ENCODE assay signal across 10 mouse cellular contexts in the genomic region with DNA sequence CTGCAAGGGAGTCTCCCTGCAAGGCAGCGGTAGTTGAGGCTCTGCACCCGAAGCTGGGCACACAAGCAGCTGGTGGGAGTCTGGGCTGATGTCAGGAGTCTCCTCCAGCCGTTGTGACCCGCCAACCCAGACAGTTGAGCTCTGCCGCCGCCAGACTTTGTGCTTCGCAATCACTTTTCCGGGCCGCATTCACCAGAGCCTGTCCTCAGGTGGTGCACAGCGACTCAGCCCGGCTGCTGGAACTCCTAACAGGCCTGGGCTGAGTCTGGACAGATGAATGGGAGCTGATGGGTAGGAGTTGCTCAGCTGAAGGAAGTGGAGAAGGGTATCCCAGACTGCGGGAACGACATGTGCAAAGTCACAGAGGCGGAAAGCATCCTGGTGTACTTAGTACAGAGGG. TPM values are rescaled to one million over a fixed set of nuclear protein-coding genes. Genes with fewer than 3 reads are reported as not detected.
DNase-seq lines count a peak whose midpoint lies in the region; ATAC-seq and TF ChIP-seq lines count a peak whose summit lies in the region.
"Had no signal": no experiment of that assay in that cellular context is flagged by ENCODE, and none has a peak within 500 bp of the region (broad histone marks: within the 10 kb centered on the region; RNA-seq: fewer than 3 reads in every experiment).

No protein-coding gene starts in this region.

- peak; percentile 45 for DNase-seq in R1 (ENCODE audit: low read depth, low spot score)
- peak; percentile 42 for DNase-seq in midbrain, embryonic 14.5 days
- no peak for DNase-seq in right cerebral cortex, adult 18-20 months
- DNase-seq in Muller cell, postnatal 12 days (ENCODE audit: inconsistent ontology term), result no peak
- no peak for DNase-seq in natural killer cell, adult 2 months (ENCODE audit: low spot score in 2 of 2)

- no peak for TF ChIP-seq CTCF in intestine, postnatal 0 days (IDR thresholded peaks at IDR 0.05; ENCODE audit: low read depth)

- H3K9me3 ChIP-seq in intestine, postnatal 0 days (ENCODE audit: control insufficient read depth), result no peaks in the 10 kb centered on the region
- H3K9me3 ChIP-seq in intestine, embryonic 15.5 days, result no peaks in the 10 kb centered on the region
- H3K9me3 ChIP-seq in forebrain, embryonic 15.5 days, result no peaks in the 10 kb centered on the region
- H3K9me3 ChIP-seq in midbrain, embryonic 14.5 days (ENCODE audit: control insufficient read depth, low read length), result no peaks in the 10 kb centered on the region
- H3K9me3 ChIP-seq: G1E had no signal

- no peak for ATAC-seq in intestine, postnatal 0 days
- ATAC-seq in intestine, embryonic 15.5 days, result no peak
- peak; percentile 12 for ATAC-seq in forebrain, embryonic 15.5 days (replicated peaks)
- no peak for ATAC-seq in midbrain, embryonic 14.5 days (ENCODE audit: low FRiP score, low TSS enrichment)

- peaks cover 55% of the 10 kb centered on the region for H3K27me3 ChIP-seq in intestine, postnatal 0 days (replicated peaks; ENCODE audit: control insufficient read depth, insufficient read depth, low read length)
- peaks cover 72% of the 10 kb centered on the region for H3K27me3 ChIP-seq in intestine, embryonic 15.5 days (replicated peaks)
- peaks cover 15% of the 10 kb centered on the region for H3K27me3 ChIP-seq in forebrain, embryonic 15.5 days
- peaks cover 34% of the 10 kb centered on the region for H3K27me3 ChIP-seq in midbrain, embryonic 14.5 days (ENCODE audit: control insufficient read depth, insufficient read depth, low read length)

- H3K4me1 ChIP-seq in intestine, postnatal 0 days (replicated peaks; ENCODE audit: control insufficient read depth, insufficient read depth, low read length), result no peaks in the 10 kb centered on the region
- H3K4me1 ChIP-seq in intestine, embryonic 15.5 days (replicated peaks), result peaks cover 15% of the 10 kb centered on the region; the same call in 1 of the 2 replicates
- peaks cover 48% of the 10 kb centered on the region for H3K4me1 ChIP-seq in forebrain, embryonic 15.5 days
- H3K4me1 ChIP-seq in midbrain, embryonic 14.5 days (ENCODE audit: control insufficient read depth, insufficient read depth, low read length), result peaks cover 9% of the 10 kb centered on the region; the same call in 1 of the 2 replicates

- no peaks in the 10 kb centered on the region for H3K36me3 ChIP-seq in intestine, postnatal 0 days (ENCODE audit: control insufficient read depth, insufficient read depth)
- H3K36me3 ChIP-seq in intestine, embryonic 15.5 days, result no peaks in the 10 kb centered on the region
- no peaks in the 10 kb centered on the region for H3K36me3 ChIP-seq in forebrain, embryonic 15.5 days
- H3K36me3 ChIP-seq in midbrain, embryonic 14.5 days (ENCODE audit: control insufficient read depth, insufficient read depth, low read length), result no peaks in the 10 kb centered on the region
- H3K36me3 ChIP-seq: G1E had no signal

- whole genome bisulfite sequencing in intestine, postnatal 0 days, result 9% methylated on average over 14 of the region's 14 CpGs
- 9% methylated on average over 14 of the region's 14 CpGs for WGBS in intestine, embryonic 15.5 days
- WGBS in forebrain, embryonic 15.5 days, result 6% methylated on average over 14 of the region's 14 CpGs
- 6% methylated on average over 14 of the region's 14 CpGs for WGBS in midbrain, embryonic 14.5 days

- no peak overlapping the region for H3K27ac ChIP-seq in intestine, postnatal 0 days (ENCODE audit: low read depth, low read length)
- no peak overlapping the region for H3K27ac ChIP-seq in intestine, embryonic 15.5 days
- H3K27ac ChIP-seq in forebrain, embryonic 15.5 days (replicated peaks), result no peak overlapping the region
- no peak overlapping the region for H3K27ac ChIP-seq in midbrain, embryonic 14.5 days (replicated peaks; ENCODE audit: low read depth, low read length)
- H3K27ac ChIP-seq: macrophage had no signal

- H3K4me2 ChIP-seq in intestine, postnatal 0 days (replicated peaks; ENCODE audit: low read depth), result peak overlapping the region; percentile 48; the same call in 1 of the 2 replicates
- no peak overlapping the region for H3K4me2 ChIP-seq in intestine, embryonic 15.5 days (replicated peaks)
- peak overlapping the region; percentile 90 for H3K4me2 ChIP-seq in forebrain, embryonic 15.5 days (replicated peaks)
- peak overlapping the region; percentile 30 for H3K4me2 ChIP-seq in midbrain, embryonic 14.5 days (ENCODE audit: low read length)

- H3K4me3 ChIP-seq in intestine, postnatal 0 days (ENCODE audit: low read depth, low read length), result no peak overlapping the region
- no peak overlapping the region for H3K4me3 ChIP-seq in intestine, embryonic 15.5 days (replicated peaks)
- no peak overlapping the region for H3K4me3 ChIP-seq in forebrain, embryonic 15.5 days
- peak overlapping the region; percentile 59; the same call in 1 of the 2 replicates for H3K4me3 ChIP-seq in midbrain, embryonic 14.5 days (replicated peaks; ENCODE audit: low read depth, low read length)

- no peak overlapping the region for H3K9ac ChIP-seq in intestine, postnatal 0 days (ENCODE audit: low read depth, low read length)
- H3K9ac ChIP-seq in intestine, embryonic 15.5 days, result no peak overlapping the region
- no peak overlapping the region for H3K9ac ChIP-seq in forebrain, embryonic 15.5 days (replicated peaks)
- H3K9ac ChIP-seq in midbrain, embryonic 14.5 days (replicated peaks; ENCODE audit: low read length), result no peak overlapping the region; the same call in 1 of the 2 replicates

RNA-seq across cellular contexts. Expression of a gene that starts 0.8 kb away (rescaled TPM):
- 0.10 and 0.17 TPM in 2 replicates for polyA plus RNA-seq in intestine, postnatal 0 days (2015; fragmentation: Nextera tagmentation; extraction: Ambion mirVana)
- 0.08 and 0.29 TPM in 2 replicates for polyA plus RNA-seq in intestine, embryonic 15.5 days (2015; fragmentation: Nextera tagmentation; extraction: Ambion mirVana)
- 6.2 and 6.8 TPM in 2 replicates for polyA plus RNA-seq in forebrain, embryonic 15.5 days (2015; fragmentation: Nextera tagmentation; extraction: Ambion mirVana)
- 4.0 and 8.1 TPM in 2 replicates for polyA plus RNA-seq in midbrain, embryonic 14.5 days (2014; fragmentation: Nextera tagmentation; extraction: Ambion mirVana)
- polyA plus RNA-seq: G1E, macrophage had no signal

RNA-seq across cellular contexts. Expression of a gene that starts 53.9 kb away (rescaled TPM):
- 7.2 and 7.6 TPM in 2 replicates for polyA plus RNA-seq in intestine, postnatal 0 days (2015; fragmentation: Nextera tagmentation; extraction: Ambion mirVana)
- 19.7 and 20.4 TPM in 2 replicates for polyA plus RNA-seq in intestine, embryonic 15.5 days (2015; fragmentation: Nextera tagmentation; extraction: Ambion mirVana)
- 77.9 and 85.9 TPM in 2 replicates for polyA plus RNA-seq in forebrain, embryonic 15.5 days (2015; fragmentation: Nextera tagmentation; extraction: Ambion mirVana)
- 16.7 and 28.0 TPM in 2 replicates for polyA plus RNA-seq in midbrain, embryonic 14.5 days (2014; fragmentation: Nextera tagmentation; extraction: Ambion mirVana)
- polyA plus RNA-seq: G1E had no signal

Comparison
In these comparisons a context has a peak if more than half of its experiments do, and no peak if none do; other contexts are left out.
1. DNase-seq: peak in R1 (single experiment) and midbrain, embryonic 14.5 days (single experiment); none in right cerebral cortex, adult 18-20 months (single experiment), Muller cell, postnatal 12 days (single experiment) and natural killer cell, adult 2 months (0 of 2).